Mouse (Mus musculus) hindbrain, embryonic 16.5 days (tissue): ENCODE data around the gene Ube2l3. TPM values are rescaled to one million over a fixed set of nuclear protein-coding genes. Genes with fewer than 3 reads are reported as not detected.
"Not testable (repeated sequence)": the region's sequence is repeated elsewhere in the genome, so short reads cannot be mapped to it uniquely, and the experiment has no call there.

Experiments
- ATAC-seq: fragments of 200-750 bp; cut with Nextera tagmentation; 2 replicates; pipeline ENCODE4 v1.8.0; 2017; ENCODE audit warnings: moderate TSS enrichment, moderate library complexity
- H3K27ac ChIP-seq: fragments of 300-500 bp; sonication (generic); 2 replicates; pipeline ENCODE4 v1.5.1; 2014; ENCODE audit warnings: low read depth, mild to moderate bottlenecking, control low read depth, low read length, moderate library complexity
- H3K27me3 ChIP-seq: fragments of 300-500 bp; sonication (generic); replicated peaks from 2 replicates; pipeline ENCODE4 v1.6.1; 2014; ENCODE audit warnings: low read length; ENCODE audit not compliant: control insufficient read depth, insufficient read depth
- H3K36me3 ChIP-seq: fragments of 300-500 bp; sonication (generic); 2 replicates; pipeline ENCODE4 v1.6.1; 2014; ENCODE audit warnings: mild to moderate bottlenecking, low read length, moderate library complexity, mixed read lengths; ENCODE audit not compliant: control insufficient read depth, insufficient read depth
- H3K4me1 ChIP-seq: fragments of 300-500 bp; sonication (generic); 2 replicates; pipeline ENCODE4 v1.6.1; 2014; ENCODE audit warnings: low read depth, low read length; ENCODE audit not compliant: control insufficient read depth, insufficient read depth
- H3K4me2 ChIP-seq: fragments of 300-500 bp; sonication (generic); 2 replicates; pipeline ENCODE4 v1.6.1; 2014; ENCODE audit warnings: mild to moderate bottlenecking, low read length, control low read depth, moderate library complexity
- H3K4me3 ChIP-seq: fragments of 300-500 bp; sonication (generic); 2 replicates; pipeline ENCODE4 v1.5.1; 2014; ENCODE audit warnings: mild to moderate bottlenecking, low read length, control low read depth, moderate library complexity
- H3K9ac ChIP-seq: fragments of 300-500 bp; sonication (generic); 2 replicates; pipeline ENCODE4 v1.6.1; 2014; ENCODE audit warnings: low read depth, mild to moderate bottlenecking, control low read depth, low read length, moderate library complexity
- H3K9me3 ChIP-seq: fragments of 300-500 bp; sonication (generic); 2 replicates; pipeline ENCODE4 v1.6.1; 2014; ENCODE audit warnings: mild to moderate bottlenecking, low read length, moderate library complexity; ENCODE audit not compliant: control insufficient read depth
- WGBS: fragments of 180-500 bp; shearing (Covaris S2); extraction: QIAGEN DNeasy Blood & Tissue Kit; methylation state at CpG from one replicate; pipeline ENCODE4 v1.1.7; 2014; 5-methylcytosine and 5-hydroxymethylcytosine counted together
- polyA plus RNA-seq: library from polyadenylated mRNA; unstranded; fragments of >200 nt; fragmentation: Nextera tagmentation; extraction: Ambion mirVana; gene quantifications from 2 replicates; pipeline ENCODE4 v1.2.1, GENCODE M21; 2015

The Ube2l3 gene
- polyA plus RNA-seq, 1 experiment from 2014 or later: 294 TPM

GRCm38 (mm10) chr16:17234499-17234895 is 32.0 kb upstream of the Ube2l3 start:
- no peaks in the 10 kb centered on the region for H3K9me3 ChIP-seq
- H3K27ac ChIP-seq: peak overlapping the region; percentile 93
- peak overlapping the region; percentile 82 for H3K4me3 ChIP-seq
- peak overlapping the region; percentile 72 for H3K4me2 ChIP-seq
- no peak for ATAC-seq
- H3K9ac ChIP-seq: peak overlapping the region; percentile 96
- peaks cover 21% of the 10 kb centered on the region for H3K4me1 ChIP-seq
- WGBS: 3% methylated on average over 12 of the region's 12 CpGs
- H3K36me3 ChIP-seq: no peaks in the 10 kb centered on the region
- no peaks in the 10 kb centered on the region for H3K27me3 ChIP-seq

GRCm38 (mm10) chr16:17233702-17234498 is 31.5 kb upstream of the Ube2l3 start:
- H3K4me1 ChIP-seq: peaks cover 17% of the 10 kb centered on the region
- H3K9me3 ChIP-seq: no peaks in the 10 kb centered on the region
- H3K36me3 ChIP-seq: no peaks in the 10 kb centered on the region
- ATAC-seq: peak; percentile 82
- H3K4me2 ChIP-seq: peak overlapping the region; percentile 72
- peak overlapping the region; percentile 82 for H3K4me3 ChIP-seq
- peak overlapping the region; percentile 96 for H3K9ac ChIP-seq
- H3K27me3 ChIP-seq: no peaks in the 10 kb centered on the region
- H3K27ac ChIP-seq: peak overlapping the region; percentile 93
- 1% methylated on average over 47 of the region's 62 CpGs for WGBS

- Histone ChIP-seq H3K4me3 (peak within 1 kb of the TSS; percentile 82), H3K9me3 (no peaks in the 10 kb centered on the region), H3K27ac (peak within 1 kb of the TSS; percentile 93), H3K9ac (peak within 1 kb of the TSS; percentile 96), H3K4me1 (peaks cover 17% of the 10 kb centered on the region), H3K36me3 (no peaks in the 10 kb centered on the region), H3K4me2 (peak within 1 kb of the TSS; percentile 72), H3K27me3 (no peaks in the 10 kb centered on the region)
- ATAC-seq: peak; percentile 96
- WGBS: under 1% methylated on average over 57 of the region's 59 CpGs
Measured at GRCm38 (mm10) chr16:17232794-17233701, 30.6 kb upstream of the Ube2l3 start, which contains the start of gene Hic2. Gene Hic2, plus strand, starts transcription at chr16:17233572.

GRCm38 (mm10) chr16:17231523-17231922 is 29.1 kb upstream of the Ube2l3 start:
- not testable (repeated sequence) for H3K9ac ChIP-seq, H3K27ac ChIP-seq, H3K4me3 ChIP-seq, ATAC-seq, H3K4me2 ChIP-seq, H3K27me3 ChIP-seq, H3K36me3 ChIP-seq, H3K9me3 ChIP-seq
- WGBS: 94% methylated on average over 2 of the region's 2 CpGs
- H3K4me1 ChIP-seq: peaks cover 17% of the 10 kb centered on the region

- no peaks in the 10 kb centered on the region for H3K4me1 ChIP-seq
- ATAC-seq: no peak
- H3K4me2 ChIP-seq: no peak overlapping the region
- no peaks in the 10 kb centered on the region for H3K9me3 ChIP-seq
- H3K4me3 ChIP-seq: no peak overlapping the region
- H3K27me3 ChIP-seq: no peaks in the 10 kb centered on the region
- H3K27ac ChIP-seq: no peak overlapping the region
- H3K36me3 ChIP-seq: no peaks in the 10 kb centered on the region
- H3K9ac ChIP-seq: no peak overlapping the region
Measured at GRCm38 (mm10) chr16:17226496-17226895, 24.0 kb upstream of the Ube2l3 start.

- WGBS: 92% methylated on average over 5 of the region's 5 CpGs
- Histone ChIP-seq H3K4me2 (no peak overlapping the region), H3K4me3 (no peak overlapping the region), H3K9me3 (no peaks in the 10 kb centered on the region), H3K27ac (no peak overlapping the region), H3K36me3 (no peaks in the 10 kb centered on the region), H3K9ac (no peak overlapping the region), H3K27me3 (no peaks in the 10 kb centered on the region), H3K4me1 (no peaks in the 10 kb centered on the region)
- ATAC-seq: no peak
Measured at GRCm38 (mm10) chr16:17225584-17225983, 23.1 kb upstream of the Ube2l3 start.

- H3K9me3 ChIP-seq: no peaks in the 10 kb centered on the region
- H3K4me2 ChIP-seq: no peak overlapping the region
- H3K27ac ChIP-seq: no peak overlapping the region
- WGBS: 36% methylated on average over 25 of the region's 25 CpGs
- ATAC-seq: peak; percentile 100
- H3K27me3 ChIP-seq: no peaks in the 10 kb centered on the region
- H3K9ac ChIP-seq: no peak overlapping the region
- H3K4me3 ChIP-seq: no peak overlapping the region
- no peaks in the 10 kb centered on the region for H3K4me1 ChIP-seq
- H3K36me3 ChIP-seq: no peaks in the 10 kb centered on the region
Measured at GRCm38 (mm10) chr16:17222197-17222596, 19.7 kb upstream of the Ube2l3 start.

GRCm38 (mm10) chr16:17220127-17220733 is 17.8 kb upstream of the Ube2l3 start:
- Histone ChIP-seq H3K4me1 (no peaks in the 10 kb centered on the region), H3K9ac (no peak overlapping the region), H3K9me3 (no peaks in the 10 kb centered on the region), H3K36me3 (no peaks in the 10 kb centered on the region), H3K4me3 (no peak overlapping the region), H3K4me2 (no peak overlapping the region), H3K27me3 (no peaks in the 10 kb centered on the region), H3K27ac (no peak overlapping the region)
- no peak for ATAC-seq
- WGBS: 41% methylated on average over 7 of the region's 7 CpGs
